Mouse (Mus musculus) embryonic facial prominence, embryonic 14.5 days (tissue): ENCODE measurements at regions not wholly inside any gene's neighbourhood (a gene's known extent, or its start where the extent isn't known, plus 50 kb on each side); places are given as distances from the start of the nearest gene placed in this dataset.

Experiments used
- ATAC-seq: fragments of 200-750 bp; cut with Nextera tagmentation; 2 replicates; pipeline ENCODE4 v1.8.0; 2017; ENCODE audit warnings: low read depth, moderate number of reproducible peaks, moderate TSS enrichment
- DNase-seq: peaks from one replicate; pipeline ENCODE4 v3.0.0-alpha.2; 2015; ENCODE audit warnings: low spot score
- H3K27ac ChIP-seq: fragments of 300-500 bp; sonication (generic); replicated peaks from 2 replicates; pipeline ENCODE4 v1.5.1; 2014; ENCODE audit warnings: low read depth, mild to moderate bottlenecking, low read length, moderate library complexity
- H3K27me3 ChIP-seq: fragments of 300-500 bp; sonication (generic); replicated peaks from 2 replicates; pipeline ENCODE4 v1.6.1; 2014; ENCODE audit warnings: low read length; ENCODE audit not compliant: control insufficient read depth, insufficient read depth
- H3K36me3 ChIP-seq: fragments of 300-500 bp; sonication (generic); 2 replicates; pipeline ENCODE4 v1.6.1; 2014; ENCODE audit warnings: low read length, mixed read lengths; ENCODE audit not compliant: control insufficient read depth, insufficient read depth
- H3K4me1 ChIP-seq: fragments of 300-500 bp; sonication (generic); 2 replicates; pipeline ENCODE4 v1.6.1; 2014; ENCODE audit warnings: antibody characterized with exemption, low read length; ENCODE audit not compliant: control insufficient read depth, insufficient read depth
- H3K4me2 ChIP-seq: fragments of 300-500 bp; sonication (generic); 2 replicates; pipeline ENCODE4 v1.6.1; 2014; ENCODE audit warnings: low read depth, mild to moderate bottlenecking, low read length, moderate library complexity, mixed read lengths
- H3K4me3 ChIP-seq: fragments of 300-500 bp; sonication (generic); 2 replicates; pipeline ENCODE4 v1.5.1; 2014; ENCODE audit warnings: low read depth, mild to moderate bottlenecking, low read length
- H3K9ac ChIP-seq: fragments of 300-500 bp; sonication (generic); 2 replicates; pipeline ENCODE4 v1.6.1; 2014; ENCODE audit warnings: low read depth, mild to moderate bottlenecking, low read length, moderate library complexity, mixed read lengths
- H3K9me3 ChIP-seq: fragments of 300-500 bp; sonication (generic); 2 replicates; pipeline ENCODE4 v1.6.1; 2016; ENCODE audit warnings: low read length; ENCODE audit not compliant: control insufficient read depth
- WGBS: fragments of 180-500 bp; shearing (Covaris S2); extraction: QIAGEN DNeasy Blood & Tissue Kit; methylation state at CpG from one replicate; pipeline ENCODE4 v1.1.7; 2014; 5-methylcytosine and 5-hydroxymethylcytosine counted together

DNA sequence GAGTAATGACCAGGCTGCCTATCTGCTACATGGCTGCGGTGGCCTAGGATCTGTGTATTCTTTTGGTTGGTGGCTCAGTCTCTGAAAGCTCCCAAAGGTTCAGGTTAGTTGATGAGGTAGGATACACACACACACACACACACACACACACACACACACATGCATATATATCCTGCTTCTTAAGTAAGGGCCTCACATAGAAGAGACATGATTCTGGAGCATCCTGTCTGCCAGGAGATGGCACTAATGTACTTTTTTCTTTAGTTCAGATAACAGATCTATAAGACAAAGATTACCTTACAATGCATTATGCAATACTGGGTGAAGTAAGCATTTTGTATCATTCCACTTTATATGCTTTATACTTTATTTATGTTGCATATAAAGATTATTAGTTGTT, 149.8 kb downstream of the Ankrd7 start:
- ATAC-seq (no peak), DNase-seq (peak; percentile 26)
- WGBS = 90% methylated on average over 1 of the region's 1 CpGs
- no peaks in the 10 kb centered on the region for H3K9me3 ChIP-seq
- H3K4me3 ChIP-seq = no peak overlapping the region
- no peaks in the 10 kb centered on the region for H3K36me3 ChIP-seq
- H3K4me1 ChIP-seq = no peaks in the 10 kb centered on the region
- no peak overlapping the region for H3K9ac ChIP-seq
- H3K27ac ChIP-seq = no peak overlapping the region
- H3K27me3 ChIP-seq = no peaks in the 10 kb centered on the region
- H3K4me2 ChIP-seq = no peak overlapping the region

DNA sequence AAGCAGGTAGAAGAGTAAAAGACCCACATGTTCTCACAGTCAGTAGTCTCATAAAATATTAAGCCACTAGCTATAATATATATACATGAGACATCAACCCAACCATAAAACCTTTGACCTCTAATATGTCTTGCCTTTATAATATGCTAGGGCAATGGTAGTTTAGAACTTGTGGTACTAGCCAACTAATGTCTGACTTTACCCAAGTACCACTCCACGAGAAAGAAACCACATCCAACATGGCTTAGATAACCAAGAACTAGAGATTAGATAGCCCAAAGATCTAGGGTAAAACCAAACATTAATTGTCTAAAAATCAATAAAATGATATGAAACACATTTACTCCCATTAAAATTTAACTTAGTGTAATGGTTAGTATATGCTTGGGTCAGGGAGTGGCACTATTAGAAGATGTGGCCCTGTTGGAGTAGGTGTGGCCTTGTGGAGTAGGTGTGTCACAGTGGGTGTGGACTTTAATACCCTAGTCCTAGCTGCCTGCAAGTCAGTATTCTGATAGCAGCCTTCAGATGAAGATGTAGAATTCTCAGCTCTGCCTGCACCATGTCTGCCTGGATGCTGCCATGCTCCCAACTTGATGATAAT, 152.2 kb downstream of the Ankrd7 start:
- Histone ChIP-seq H3K27ac (no peak overlapping the region), H3K4me3 (no peak overlapping the region), H3K9ac (no peak overlapping the region), H3K36me3 (no peaks in the 10 kb centered on the region), H3K4me2 (no peak overlapping the region), H3K4me1 (no peaks in the 10 kb centered on the region), H3K9me3 (no peaks in the 10 kb centered on the region), H3K27me3 (no peaks in the 10 kb centered on the region)
- DNase-seq = no peak
- 73% methylated on average over 1 of the region's 1 CpGs for WGBS
- ATAC-seq = no peak

DNA sequence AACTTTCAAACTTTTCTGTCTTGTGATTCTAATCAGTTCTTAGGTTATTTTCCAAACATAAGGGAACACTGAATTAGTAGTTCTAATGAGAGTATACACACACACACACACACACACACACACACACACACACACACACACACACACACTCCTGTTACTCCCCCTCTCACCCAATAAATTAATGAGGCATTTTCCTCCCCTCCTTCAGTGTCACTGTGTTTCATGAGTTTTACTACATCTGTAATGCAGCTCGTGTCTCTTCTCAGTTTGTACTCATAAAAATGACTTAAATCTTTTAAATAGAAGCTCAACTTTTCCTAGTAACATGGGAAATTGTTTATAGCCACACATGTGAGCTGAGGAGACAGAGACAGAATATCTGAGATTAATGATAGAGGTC, 168.2 kb downstream of the Ankrd7 start:
- WGBS = 52% methylated on average over 1 of the region's 1 CpGs
- Histone ChIP-seq H3K9me3 (no peaks in the 10 kb centered on the region), H3K4me2 (no peak overlapping the region), H3K27me3 (no peaks in the 10 kb centered on the region), H3K36me3 (no peaks in the 10 kb centered on the region), H3K4me1 (no peaks in the 10 kb centered on the region), H3K4me3 (no peak overlapping the region), H3K9ac (no peak overlapping the region), H3K27ac (no peak overlapping the region)
- DNase-seq (no peak), ATAC-seq (no peak)
